Mouse (Mus musculus) stomach, embryonic 15.5 days (tissue): ENCODE measurements around the gene Iglon5. TPM values are rescaled to one million over a fixed set of nuclear protein-coding genes. Genes with fewer than 3 reads are reported as not detected.

Source experiments
- ATAC-seq: fragments of 200-750 bp; cut with Nextera tagmentation; 2 replicates; pipeline ENCODE4 v1.8.0; 2017; ENCODE audit warnings: low read depth, moderate number of reproducible peaks, moderate TSS enrichment; ENCODE audit not compliant: insufficient read depth, low FRiP score
- H3K27ac ChIP-seq: fragments of 300-500 bp; sonication (generic); 2 replicates; pipeline ENCODE4 v1.5.1; 2015; ENCODE audit warnings: mild to moderate bottlenecking, inconsistent platforms
- H3K27me3 ChIP-seq: fragments of 300-500 bp; sonication (generic); replicated peaks from 2 replicates; pipeline ENCODE4 v1.6.1; 2015; ENCODE audit warnings: inconsistent platforms
- H3K36me3 ChIP-seq: fragments of 300-500 bp; sonication (generic); 2 replicates; pipeline ENCODE4 v1.6.1; 2015; ENCODE audit warnings: inconsistent platforms
- H3K4me1 ChIP-seq: fragments of 300-500 bp; sonication (generic); 2 replicates; pipeline ENCODE4 v1.6.1; 2015; ENCODE audit warnings: inconsistent platforms
- H3K4me2 ChIP-seq: fragments of 300-500 bp; sonication (generic); 2 replicates; pipeline ENCODE4 v1.6.1; 2015; ENCODE audit warnings: mild to moderate bottlenecking, inconsistent platforms
- H3K4me3 ChIP-seq: fragments of 300-500 bp; sonication (generic); replicated peaks from 2 replicates; pipeline ENCODE4 v1.5.1; 2015; ENCODE audit warnings: inconsistent platforms
- H3K9ac ChIP-seq: fragments of 300-500 bp; sonication (generic); 2 replicates; pipeline ENCODE4 v1.6.1; 2015; ENCODE audit warnings: inconsistent platforms
- H3K9me3 ChIP-seq: fragments of 300-500 bp; sonication (generic); 2 replicates; pipeline ENCODE4 v1.6.1; 2016; ENCODE audit warnings: inconsistent platforms
- WGBS: fragments of 180-500 bp; shearing (Covaris S2); methylation state at CpG from one replicate; pipeline ENCODE4 v1.1.7; 2015; 5-methylcytosine and 5-hydroxymethylcytosine counted together
- microRNA-seq: library from miRNA; unstranded; fragments of <30 nt; microRNA quantifications from one replicate; pipeline ENCODE4, GENCODE M21; 2016
- polyA plus RNA-seq: library from polyadenylated mRNA; unstranded; fragments of >200 nt; fragmentation: Nextera tagmentation; extraction: Ambion mirVana; gene quantifications from 2 replicates; pipeline ENCODE4 v1.2.1, GENCODE M21; 2015

Gene Iglon5
- polyA plus RNA-seq, 1 experiment from 2014 or later = 0.55 TPM

GRCm38 (mm10) chr7:43422995-43423617, 66.8 kb downstream of the Iglon5 start:
- no peaks in the 10 kb centered on the region for H3K4me1 ChIP-seq
- H3K9ac ChIP-seq = no peak overlapping the region
- no peak overlapping the region for H3K4me3 ChIP-seq
- no peaks in the 10 kb centered on the region for H3K36me3 ChIP-seq
- no peaks in the 10 kb centered on the region for H3K9me3 ChIP-seq
- no peaks in the 10 kb centered on the region for H3K27me3 ChIP-seq
- no peak overlapping the region for H3K27ac ChIP-seq
- ATAC-seq = peak; percentile 83
- WGBS = 7% methylated on average over 11 of the region's 11 CpGs
- no peak overlapping the region; the same call in 1 of the 2 replicates for H3K4me2 ChIP-seq

Small RNA genes within 50 kb of the gene (microRNA-seq; reads per million reads assigned to microRNA genes)
- gene Mir7051 = 0.77 reads per million

Other genes with a start within 250 kb of the Iglon5 start
- gene Zfp715, start 176.8 kb downstream of the Iglon5 start, polyA plus RNA-seq = 10.4 and 10.7 TPM in 2 replicates
- 0.37 and 0.45 TPM in 2 replicates for gene Siglecf, start 138.7 kb downstream of the Iglon5 start, polyA plus RNA-seq
- 0.28 and 0.30 TPM in 2 replicates for gene Siglecg, start 81.9 kb downstream of the Iglon5 start, polyA plus RNA-seq
- 0.15 and 0.77 TPM in 2 replicates for gene Lim2, start 62.4 kb downstream of the Iglon5 start, polyA plus RNA-seq
- 3.7 and 4.4 TPM in 2 replicates for gene Nkg7, start 53.0 kb downstream of the Iglon5 start, polyA plus RNA-seq
- gene Cldnd2, start 49.3 kb downstream of the Iglon5 start, polyA plus RNA-seq = 0.21 TPM in 1 of 2 replicates, not detected in the other
- gene Etfb, start 46.0 kb downstream of the Iglon5 start, polyA plus RNA-seq = 353 and 355 TPM in 2 replicates
- 0.96 and 1.1 TPM in 2 replicates for gene Gm45233, start 45.9 kb downstream of the Iglon5 start, polyA plus RNA-seq
- gene Vsig10l, start 26.9 kb downstream of the Iglon5 start, polyA plus RNA-seq = 6.0 and 7.7 TPM in 2 replicates
- not detected in 2 replicates for gene 4931406B18Rik, start 15.9 kb upstream of the Iglon5 start, polyA plus RNA-seq
- 2.1 and 2.3 TPM in 2 replicates for gene Cd33, start 54.4 kb upstream of the Iglon5 start, polyA plus RNA-seq
- gene Zfp658, start 72.2 kb upstream of the Iglon5 start, polyA plus RNA-seq = 2.9 and 3.6 TPM in 2 replicates
- gene Zfp719, start 89.5 kb upstream of the Iglon5 start, polyA plus RNA-seq = 10.3 and 11.3 TPM in 2 replicates
- not detected in 2 replicates for gene Zfp819, start 117.1 kb upstream of the Iglon5 start, polyA plus RNA-seq
- gene Ceacam18, start 144.6 kb upstream of the Iglon5 start, polyA plus RNA-seq = 1.1 and 2.2 TPM in 2 replicates
- gene Siglece, start 170.1 kb upstream of the Iglon5 start, polyA plus RNA-seq = 1.7 and 2.0 TPM in 2 replicates
- gene Ctu1, start 181.9 kb upstream of the Iglon5 start, polyA plus RNA-seq = 14.3 and 14.7 TPM in 2 replicates
- 0.21 TPM in 1 of 2 replicates, not detected in the other for gene Klk14, start 200.3 kb upstream of the Iglon5 start, polyA plus RNA-seq
- 2.0 and 5.5 TPM in 2 replicates for gene Klk13, start 222.5 kb upstream of the Iglon5 start, polyA plus RNA-seq